Comparison of ENCODE assay signal across 9 mouse cellular contexts in the genomic region with DNA sequence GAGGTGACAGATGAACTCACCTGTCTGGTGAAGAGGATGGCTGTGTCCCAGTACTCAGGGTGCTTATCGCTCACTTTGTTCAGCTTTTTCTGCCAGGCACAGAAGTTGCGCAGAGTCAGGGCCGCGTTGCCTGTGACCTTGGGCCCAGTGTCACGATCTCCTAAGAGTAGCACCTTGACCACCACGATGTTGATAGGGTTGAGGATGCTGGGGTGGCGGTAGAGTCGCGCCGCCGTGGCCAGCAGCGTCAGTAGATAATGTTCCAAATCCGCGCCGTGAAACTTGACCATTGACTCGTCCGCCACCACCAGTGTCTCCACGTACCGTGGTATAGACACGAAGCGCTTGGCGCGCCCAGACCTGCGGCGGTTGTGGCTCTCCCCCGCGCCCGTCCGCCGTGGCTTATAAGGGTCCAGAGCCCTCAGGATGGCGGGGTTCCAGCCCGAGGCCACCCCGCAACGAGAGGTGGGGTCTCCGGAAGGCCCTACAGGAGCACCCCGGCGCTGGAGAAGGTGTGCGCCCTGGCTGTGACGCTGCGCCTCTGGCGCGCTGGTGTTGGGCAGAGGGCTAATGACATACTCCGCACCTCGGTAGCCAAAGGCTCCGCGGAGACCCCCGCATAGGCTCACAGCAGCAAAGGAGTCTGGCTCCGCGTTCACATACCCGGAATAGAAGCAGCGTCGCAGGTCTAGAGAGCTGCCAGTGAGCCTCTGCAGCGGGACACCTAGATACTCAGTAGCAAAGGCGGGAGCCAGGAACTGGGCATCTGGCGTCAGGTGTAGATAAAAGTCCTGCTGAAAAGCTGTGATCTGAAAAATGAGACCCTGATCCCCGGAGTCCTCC. TPM values are rescaled to one million over a fixed set of nuclear protein-coding genes. Genes with fewer than 3 reads are reported as not detected.
DNase-seq lines count a peak whose midpoint lies in the region; ATAC-seq lines count a peak whose summit lies in the region.
"Had no signal": no experiment of that assay in that cellular context is flagged by ENCODE, and none has a peak within 500 bp of the region (broad histone marks: within the 10 kb centered on the region; RNA-seq: fewer than 3 reads in every experiment).

No protein-coding gene starts in this region.

- no peaks in the 10 kb centered on the region for H3K9me3 ChIP-seq in lung, embryonic 16.5 days (ENCODE audit: control insufficient read depth, low read length)
- no peaks in the 10 kb centered on the region for H3K9me3 ChIP-seq in forebrain, embryonic 15.5 days
- no peaks in the 10 kb centered on the region for H3K9me3 ChIP-seq in limb, embryonic 11.5 days (ENCODE audit: control insufficient read depth, low read length)
- H3K9me3 ChIP-seq in stomach, embryonic 14.5 days (ENCODE audit: control insufficient read depth, low read depth, low read length) = no peaks in the 10 kb centered on the region

- WGBS in lung, embryonic 16.5 days = 2% methylated on average over 56 of the region's 56 CpGs
- 5% methylated on average over 56 of the region's 56 CpGs for WGBS in forebrain, embryonic 15.5 days
- WGBS in limb, embryonic 11.5 days = 4% methylated on average over 56 of the region's 56 CpGs
- WGBS in stomach, embryonic 14.5 days = 3% methylated on average over 56 of the region's 56 CpGs

- peaks cover 29% of the 10 kb centered on the region for H3K27me3 ChIP-seq in lung, embryonic 16.5 days (ENCODE audit: control insufficient read depth, insufficient read depth, low read depth, low read length)
- peaks cover 32% of the 10 kb centered on the region for H3K27me3 ChIP-seq in forebrain, embryonic 15.5 days
- H3K27me3 ChIP-seq in limb, embryonic 11.5 days (ENCODE audit: control insufficient read depth, insufficient read depth, low read length) = peaks cover 12% of the 10 kb centered on the region
- no peaks in the 10 kb centered on the region for H3K27me3 ChIP-seq in stomach, embryonic 14.5 days (ENCODE audit: control insufficient read depth, insufficient read depth, low read length)

- H3K9ac ChIP-seq in lung, embryonic 16.5 days (ENCODE audit: low read length) = peak overlapping the region; percentile 38
- peak overlapping the region; percentile 50 for H3K9ac ChIP-seq in forebrain, embryonic 15.5 days (replicated peaks)
- peak overlapping the region; percentile 65 for H3K9ac ChIP-seq in limb, embryonic 11.5 days (ENCODE audit: low read length)
- peak overlapping the region; percentile 55; the same call in 1 of the 2 replicates for H3K9ac ChIP-seq in stomach, embryonic 14.5 days (replicated peaks; ENCODE audit: low read depth, low read length)

- H3K36me3 ChIP-seq in lung, embryonic 16.5 days (ENCODE audit: control insufficient read depth, insufficient read depth, low read length) = no peaks in the 10 kb centered on the region
- no peaks in the 10 kb centered on the region for H3K36me3 ChIP-seq in forebrain, embryonic 15.5 days
- H3K36me3 ChIP-seq in limb, embryonic 11.5 days (ENCODE audit: control insufficient read depth, insufficient read depth, low read length) = no peaks in the 10 kb centered on the region
- H3K36me3 ChIP-seq in stomach, embryonic 14.5 days (ENCODE audit: control insufficient read depth, insufficient read depth, low read length) = no peaks in the 10 kb centered on the region

- H3K4me3 ChIP-seq in lung, embryonic 16.5 days (ENCODE audit: low read length) = peak overlapping the region; percentile 57
- peak overlapping the region; percentile 61 for H3K4me3 ChIP-seq in forebrain, embryonic 15.5 days
- peak overlapping the region; percentile 65 for H3K4me3 ChIP-seq in limb, embryonic 11.5 days (ENCODE audit: low read depth, low read length)
- peak overlapping the region; percentile 58 for H3K4me3 ChIP-seq in stomach, embryonic 14.5 days (ENCODE audit: low read depth, low read length)
- H3K4me3 ChIP-seq: myocyte had no signal

- no peak for DNase-seq in lung, postnatal 4 days
- peak; percentile 37 for DNase-seq in limb, embryonic 11.5 days (ENCODE audit: low spot score)
- no peak for DNase-seq in left cerebral cortex, adult 9 months (ENCODE audit: low spot score in 2 of 2)

- H3K4me2 ChIP-seq in lung, embryonic 16.5 days (ENCODE audit: low read depth, low read length) = peak overlapping the region; percentile 92
- H3K4me2 ChIP-seq in forebrain, embryonic 15.5 days (replicated peaks) = peak overlapping the region; percentile 99
- peak overlapping the region; percentile 93 for H3K4me2 ChIP-seq in limb, embryonic 11.5 days (ENCODE audit: low read depth, severe bottlenecking)
- peak overlapping the region; percentile 92 for H3K4me2 ChIP-seq in stomach, embryonic 14.5 days (replicated peaks; ENCODE audit: low read depth, low read length)

- ATAC-seq in lung, embryonic 16.5 days (ENCODE audit: low read depth) = no peak
- peak; percentile 57 for ATAC-seq in forebrain, embryonic 15.5 days (replicated peaks)
- ATAC-seq in limb, embryonic 11.5 days (ENCODE audit: insufficient number of reproducible peaks, low FRiP score, low TSS enrichment, low read depth) = peak; percentile 26; the same call in 1 of the 2 replicates
- ATAC-seq in stomach, embryonic 14.5 days (ENCODE audit: insufficient number of reproducible peaks, insufficient read depth, low FRiP score, low read depth) = no peak
- no peak for ATAC-seq in activated CD4-positive, CD25-positive, alpha-beta regulatory T cell, adult 4 months
- no peak for ATAC-seq in erythroid progenitor cell, adult 5-6 weeks (replicated peaks; ENCODE audit: low FRiP score, poor library complexity, severe bottlenecking)

- peaks cover 13% of the 10 kb centered on the region for H3K4me1 ChIP-seq in lung, embryonic 16.5 days (replicated peaks; ENCODE audit: control insufficient read depth, insufficient read depth, low read length)
- peaks cover 22% of the 10 kb centered on the region for H3K4me1 ChIP-seq in forebrain, embryonic 15.5 days
- H3K4me1 ChIP-seq in limb, embryonic 11.5 days (ENCODE audit: control insufficient read depth, insufficient read depth, low read length) = peaks cover 9% of the 10 kb centered on the region
- H3K4me1 ChIP-seq in stomach, embryonic 14.5 days (ENCODE audit: control insufficient read depth, insufficient read depth, low read length) = no peaks in the 10 kb centered on the region

- no peak overlapping the region for H3K27ac ChIP-seq in lung, embryonic 16.5 days (ENCODE audit: low read length)
- no peak overlapping the region for H3K27ac ChIP-seq in forebrain, embryonic 15.5 days (replicated peaks)
- H3K27ac ChIP-seq in limb, embryonic 11.5 days (replicated peaks; ENCODE audit: low read depth, low read length) = 0 out of 2 replicates have a peak overlapping the region, but pooled peaks have one; percentile 21
- no peak overlapping the region; the same call in 1 of the 2 replicates for H3K27ac ChIP-seq in stomach, embryonic 14.5 days (ENCODE audit: low read length)

RNA-seq across cellular contexts. Expression of gene Adamts15, which starts 0.8 kb away (rescaled TPM):
- polyA plus RNA-seq in lung, embryonic 16.5 days (2015; fragmentation: Nextera tagmentation; extraction: Ambion mirVana) = 7.1 and 7.2 TPM in 2 replicates
- polyA plus RNA-seq in forebrain, embryonic 15.5 days (2015; fragmentation: Nextera tagmentation; extraction: Ambion mirVana) = 2.7 and 3.5 TPM in 2 replicates
- polyA plus RNA-seq in limb, embryonic 11.5 days (2014; fragmentation: Nextera tagmentation; extraction: Ambion mirVana) = 6.7 and 8.7 TPM in 2 replicates
- polyA plus RNA-seq in stomach, embryonic 14.5 days (2014; fragmentation: Nextera tagmentation; extraction: Ambion mirVana) = 10.1 and 12.9 TPM in 2 replicates
- under 1 TPM; 0.33 to 0.43 TPM for polyA plus RNA-seq in activated CD4-positive, CD25-positive, alpha-beta regulatory T cell, adult 4 months (2017; shearing (Covaris generic))
- total RNA-seq in erythroid progenitor cell, adult 5-6 weeks (2015; ENCODE audit: low replicate concordance) = not detected in 2 replicates
- total RNA-seq in erythroid progenitor cell, adult 5-6 weeks (2017; ENCODE audit: low replicate concordance) = 0.13 TPM in 1 of 2 replicates, not detected in the other
- polyA plus RNA-seq: myocyte had no signal

RNA-seq across cellular contexts. Expression of gene Adamts8, which starts 20.9 kb away (rescaled TPM):
- polyA plus RNA-seq in lung, embryonic 16.5 days (2015; fragmentation: Nextera tagmentation; extraction: Ambion mirVana) = 3.3 and 3.8 TPM in 2 replicates
- 1.5 and 1.6 TPM in 2 replicates for polyA plus RNA-seq in forebrain, embryonic 15.5 days (2015; fragmentation: Nextera tagmentation; extraction: Ambion mirVana)
- 0.43 and 0.52 TPM in 2 replicates for polyA plus RNA-seq in limb, embryonic 11.5 days (2014; fragmentation: Nextera tagmentation; extraction: Ambion mirVana)
- polyA plus RNA-seq in stomach, embryonic 14.5 days (2014; fragmentation: Nextera tagmentation; extraction: Ambion mirVana) = 8.1 and 8.3 TPM in 2 replicates
- polyA plus RNA-seq in activated CD4-positive, CD25-positive, alpha-beta regulatory T cell, adult 4 months (2017; shearing (Covaris generic)) = under 1 TPM in 1 of 2 experiments, not detected in 1; 0.24 TPM
- not detected in 2 replicates for total RNA-seq in erythroid progenitor cell, adult 5-6 weeks (2015; ENCODE audit: low replicate concordance)
- total RNA-seq in erythroid progenitor cell, adult 5-6 weeks (2017; ENCODE audit: low replicate concordance) = not detected in 2 replicates
- polyA plus RNA-seq: myocyte had no signal

Comparison
In these comparisons a context has a peak if more than half of its experiments do, and no peak if none do; other contexts are left out.
1. ATAC-seq: peak in forebrain, embryonic 15.5 days (single experiment) and limb, embryonic 11.5 days (single experiment); none in lung, embryonic 16.5 days (single experiment), stomach, embryonic 14.5 days (single experiment), activated CD4-positive, CD25-positive, alpha-beta regulatory T cell, adult 4 months (single experiment) and erythroid progenitor cell, adult 5-6 weeks (single experiment).
2. Peak in every context shown above with its lines, with median percentiles within 50 percentile points of each other: H3K4me2 ChIP-seq, H3K4me3 ChIP-seq and H3K9ac ChIP-seq.